Mouse (Mus musculus) cerebellum, adult 2 months (tissue): ENCODE measurements at regions not wholly inside any gene's neighbourhood (a gene's known extent, or its start where the extent isn't known, plus 50 kb on each side); places are given as distances from the start of the nearest gene placed in this dataset.
"Not testable (repeated sequence)": the region's sequence is repeated elsewhere in the genome, so short reads cannot be mapped to it uniquely, and the experiment has no call there.

ENCODE experiments used
- DNase-seq, 2 experiments: peaks; one replicate each; pipeline ENCODE4 v3.0.0; 2021
- H3K27ac ChIP-seq: fragments of 200-500 bp; 2 replicates; pipeline ENCODE4 v1.5.1; 2012; ENCODE audit warnings: low read length, control low read depth, inconsistent platforms; ENCODE audit not compliant: insufficient read depth
- H3K27me3 ChIP-seq: fragments of 200-500 bp; 2 replicates; pipeline ENCODE4 v1.6.1; 2012; ENCODE audit warnings: inconsistent platforms, mild to moderate bottlenecking, low read length, moderate library complexity; ENCODE audit not compliant: control insufficient read depth, insufficient read depth
- H3K4me1 ChIP-seq: fragments of 200-500 bp; 2 replicates; pipeline ENCODE4 v1.6.1; 2011; ENCODE audit warnings: low read length; ENCODE audit not compliant: control insufficient read depth, insufficient read depth
- H3K4me3 ChIP-seq: fragments of 200-500 bp; replicated peaks from 2 replicates; pipeline ENCODE3; 2011; ENCODE audit warnings: mild to moderate bottlenecking, low read depth, low read length, control low read depth; ENCODE audit not compliant: insufficient read depth
- CTCF ChIP-seq: fragments of 200-500 bp; IDR thresholded peaks from 2 replicates; pipeline ENCODE4 v1.5.1; 2011; ENCODE audit warnings: low read depth, mild to moderate bottlenecking, control low read depth, low read length, moderate library complexity, borderline replicate concordance; ENCODE audit not compliant: insufficient read depth
- POLR2A ChIP-seq: fragments of 200-500 bp; IDR thresholded peaks from 2 replicates; pipeline ENCODE4 v1.6.1; 2011; ENCODE audit warnings: low read length, control low read depth, borderline replicate concordance; ENCODE audit not compliant: insufficient read depth
- WGBS: fragments of 180-500 bp; shearing (Covaris S2); methylation state at CpG from one replicate; pipeline ENCODE4 v1.1.7; 2018; 5-methylcytosine and 5-hydroxymethylcytosine counted together

DNA sequence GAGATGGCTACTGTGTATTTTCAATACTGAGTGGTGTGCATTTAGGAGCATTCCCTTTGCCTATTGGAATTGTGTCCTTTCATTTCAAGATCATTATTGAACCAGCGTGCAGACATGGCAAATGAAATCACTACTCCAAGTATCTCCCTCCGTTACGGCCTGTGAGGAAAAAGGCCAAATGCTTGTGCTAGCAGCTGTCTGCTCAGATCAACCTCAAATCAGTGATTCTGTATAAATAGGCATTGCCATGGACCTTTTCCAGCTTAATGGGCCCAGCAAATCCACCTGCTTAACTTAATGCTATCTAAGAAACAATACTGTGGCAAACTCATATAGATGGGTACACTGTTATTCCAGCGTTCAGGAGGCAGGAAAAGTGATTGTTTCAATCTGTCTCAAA lies 265.6 kb upstream of the Oprm1 start:
- no peak overlapping the region for H3K27ac ChIP-seq
- 12% methylated on average over 4 of the region's 4 CpGs for WGBS

DNA sequence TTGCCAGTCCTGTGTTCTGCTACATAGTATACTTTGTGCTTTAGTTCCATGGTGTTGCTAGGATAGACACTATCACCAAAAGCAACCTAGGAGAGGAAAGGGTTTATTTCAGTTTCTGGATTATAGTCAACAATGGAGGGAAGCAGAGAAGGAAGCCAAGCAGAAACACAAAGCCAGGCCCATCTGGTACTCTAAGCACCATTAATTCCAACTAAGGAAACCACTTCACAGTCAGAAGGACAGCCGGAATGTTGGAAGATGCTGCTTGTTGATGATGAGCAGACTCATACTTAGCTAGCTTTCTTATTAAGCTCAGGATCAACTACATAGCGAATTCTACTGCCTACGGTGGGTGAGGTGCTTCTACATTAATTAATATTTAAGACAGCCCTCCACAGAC lies 263.2 kb upstream of the Oprm1 start:
- Histone ChIP-seq H3K27me3 (no peaks in the 10 kb centered on the region), H3K4me3 (no peak overlapping the region), H3K4me1 (peaks cover 7% of the 10 kb centered on the region; the same call in 1 of the 2 replicates), H3K27ac (no peak overlapping the region)
- WGBS = 42% methylated on average over 3 of the region's 3 CpGs
- TF ChIP-seq CTCF = no peak
- no peak for TF ChIP-seq POLR2A
- peak in 1 of 2 experiments; percentile 18 for DNase-seq

More for the DNA sequence above, 265.6 kb upstream of the Oprm1 start:
- H3K27me3 ChIP-seq = no peaks in the 10 kb centered on the region
- no peak overlapping the region for H3K4me3 ChIP-seq
- DNase-seq = peak; percentile 36 to 82
- no peak for TF ChIP-seq CTCF
- no peak for TF ChIP-seq POLR2A
- H3K4me1 ChIP-seq = peaks cover 7% of the 10 kb centered on the region; the same call in 1 of the 2 replicates

DNA sequence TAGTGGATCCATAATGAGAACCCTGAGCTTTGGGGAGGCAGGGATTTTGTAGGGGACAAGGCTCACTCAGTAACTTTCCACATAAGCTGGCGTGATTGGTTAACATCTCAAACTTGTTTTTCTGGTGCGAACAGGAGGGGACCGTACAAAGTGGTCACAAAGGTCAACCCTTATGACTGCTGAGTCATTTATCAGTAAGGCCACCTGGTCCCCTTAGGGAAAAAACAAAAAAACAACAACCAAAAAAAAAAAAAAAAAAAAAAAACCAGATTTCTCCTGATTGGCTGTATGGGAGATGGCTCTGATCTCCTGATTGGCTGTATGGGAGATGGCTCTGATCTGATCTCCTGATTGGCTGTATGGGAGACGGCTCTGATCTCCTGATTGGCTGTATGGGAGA lies 244.0 kb upstream of the Oprm1 start:
- DNase-seq = no peak
- no peak overlapping the region for H3K27ac ChIP-seq
- H3K27me3 ChIP-seq = no peaks in the 10 kb centered on the region
- no peaks in the 10 kb centered on the region for H3K4me1 ChIP-seq
- TF ChIP-seq CTCF (no peak), POLR2A (no peak)
- 93% methylated on average over 4 of the region's 4 CpGs for WGBS
- H3K4me3 ChIP-seq = no peak overlapping the region

DNA sequence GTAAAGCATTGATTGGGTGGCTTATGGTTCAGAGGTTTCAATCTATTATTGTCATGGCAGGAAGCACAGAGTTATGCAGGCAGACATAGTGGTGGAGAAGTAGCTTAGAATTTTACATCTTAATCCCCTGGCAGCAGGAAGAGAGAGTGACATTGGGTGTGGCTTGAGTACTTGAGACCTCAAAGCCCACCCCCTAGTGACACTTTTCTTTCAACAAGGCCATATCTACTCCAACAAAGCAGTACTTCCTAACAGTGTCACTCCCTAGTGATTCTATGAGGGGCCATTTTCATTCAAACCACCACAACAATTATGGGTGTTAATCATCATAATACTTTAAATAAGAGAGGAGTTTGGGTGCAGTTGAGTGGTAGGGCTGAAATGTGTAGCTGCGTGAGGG lies 195.8 kb upstream of the Oprm1 start:
- WGBS = 97% methylated on average over 1 of the region's 1 CpGs
- no peak overlapping the region for H3K4me3 ChIP-seq
- TF ChIP-seq CTCF (no peak), POLR2A (no peak)
- no peaks in the 10 kb centered on the region for H3K4me1 ChIP-seq
- no peaks in the 10 kb centered on the region for H3K27me3 ChIP-seq
- no peak overlapping the region for H3K27ac ChIP-seq
- DNase-seq = no peak

DNA sequence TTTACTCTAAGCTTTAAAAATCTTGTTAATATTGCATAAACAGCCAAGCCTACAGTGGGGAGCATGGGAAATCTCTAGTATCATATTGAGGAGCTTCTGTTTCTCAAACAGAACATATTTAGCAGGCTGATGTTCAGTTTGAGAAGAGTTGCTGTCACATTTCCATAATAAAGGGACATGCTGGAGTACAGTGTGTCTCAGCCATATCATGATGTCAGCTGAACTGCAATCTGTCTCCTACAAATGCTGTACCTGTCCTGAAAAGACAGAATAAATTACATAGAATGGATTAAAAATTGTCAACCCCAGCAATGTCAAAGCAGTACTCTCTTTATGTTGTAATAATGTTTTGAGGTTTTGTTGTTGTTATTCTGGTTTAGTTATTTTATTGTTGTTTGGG lies 179.7 kb upstream of the Oprm1 start:
- Histone ChIP-seq H3K4me1 (no peaks in the 10 kb centered on the region), H3K27ac (no peak overlapping the region), H3K27me3 (no peaks in the 10 kb centered on the region), H3K4me3 (no peak overlapping the region)
- TF ChIP-seq CTCF (no peak), POLR2A (no peak)
- no peak for DNase-seq

DNA sequence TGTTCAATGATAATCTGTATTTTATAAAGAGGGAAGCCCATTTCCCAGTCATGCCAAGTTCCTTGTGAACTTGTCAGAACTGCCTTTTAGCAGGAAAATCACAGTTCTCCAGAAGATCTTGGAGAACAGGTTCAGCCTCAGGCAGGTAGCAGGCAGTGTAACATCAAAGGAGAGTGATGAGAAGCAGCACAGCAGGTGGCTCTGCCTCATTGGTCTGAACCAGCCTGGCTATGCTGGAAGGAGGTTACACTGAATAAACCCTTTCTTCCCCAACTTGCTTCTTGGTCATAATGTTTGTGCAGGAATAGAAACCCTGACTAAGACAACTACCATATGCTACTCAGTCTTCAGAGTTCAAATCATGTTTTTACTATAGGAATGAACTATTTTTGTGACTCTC lies 172.5 kb upstream of the Oprm1 start:
- H3K27me3 ChIP-seq, H3K27ac ChIP-seq, DNase-seq, H3K4me1 ChIP-seq, H3K4me3 ChIP-seq: not testable (repeated sequence)

DNA sequence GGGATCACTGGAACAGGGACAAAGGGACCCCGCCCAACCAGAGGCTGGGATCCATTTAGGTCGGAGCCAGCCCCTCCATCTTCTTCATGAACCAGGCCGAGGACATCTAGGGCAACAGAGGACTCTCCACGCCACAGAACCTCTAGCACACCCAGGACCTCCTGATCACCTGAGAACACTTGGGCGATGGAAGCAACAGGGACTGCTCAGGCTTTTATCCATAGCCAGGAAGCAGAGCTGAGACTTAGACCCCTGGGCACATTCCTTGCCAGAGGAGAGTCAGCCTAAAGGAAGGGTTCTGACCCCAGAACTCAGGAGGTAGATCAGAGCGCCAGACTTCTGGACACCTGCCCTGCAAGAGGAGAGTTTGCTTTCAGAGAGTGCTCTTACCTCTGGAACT lies 168.1 kb upstream of the Oprm1 start:
- H3K4me1 ChIP-seq = no peaks in the 10 kb centered on the region
- no peak for DNase-seq
- H3K27me3 ChIP-seq = no peaks in the 10 kb centered on the region
- H3K27ac ChIP-seq = no peak overlapping the region
- TF ChIP-seq POLR2A (no peak), CTCF (no peak)
- WGBS = 94% methylated on average over 6 of the region's 6 CpGs
- no peak overlapping the region for H3K4me3 ChIP-seq

DNA sequence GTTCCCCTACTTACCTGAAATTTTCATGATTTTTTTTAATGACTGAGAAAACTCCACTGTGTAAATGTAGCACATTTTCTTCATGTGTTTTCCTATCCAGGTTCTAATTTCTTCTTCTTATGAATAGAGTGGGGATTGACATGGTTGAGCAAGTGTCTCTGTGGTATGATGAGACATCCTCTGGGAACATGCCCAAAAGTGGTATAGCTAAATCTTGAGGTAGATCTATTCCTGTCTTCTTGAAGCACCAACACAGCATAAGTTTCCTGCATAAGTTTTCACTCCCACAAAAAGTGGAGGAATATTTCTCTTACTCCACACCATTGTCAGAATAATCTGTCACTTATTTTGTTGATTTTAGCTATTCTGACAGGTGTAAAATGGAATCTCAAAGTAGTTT lies 161.1 kb upstream of the Oprm1 start:
- DNase-seq = no peak
- Histone ChIP-seq H3K27me3 (no peaks in the 10 kb centered on the region), H3K4me3 (no peak overlapping the region), H3K27ac (no peak overlapping the region), H3K4me1 (no peaks in the 10 kb centered on the region)
- TF ChIP-seq CTCF (no peak), POLR2A (no peak)

DNA sequence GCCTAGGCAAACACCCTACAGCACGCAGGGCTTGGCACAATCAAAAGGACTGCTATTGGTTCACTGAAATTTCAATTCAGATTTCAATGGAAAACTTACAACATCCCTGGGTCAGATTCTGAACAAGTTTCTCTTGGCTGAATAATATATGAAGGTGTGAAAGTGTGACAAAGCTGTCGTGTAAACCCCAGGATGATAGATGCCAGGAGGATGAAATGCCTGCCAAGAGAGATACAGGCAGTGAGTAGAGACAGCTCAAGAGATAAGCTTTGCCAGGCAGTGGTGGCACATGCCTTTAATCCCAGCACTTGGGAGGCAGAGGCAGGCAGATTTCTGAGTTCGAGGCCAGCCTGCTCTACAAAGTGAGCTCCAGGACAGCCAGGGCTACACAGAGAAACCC lies 159.7 kb upstream of the Oprm1 start:
- WGBS = 64% methylated on average over 3 of the region's 3 CpGs
- H3K27me3 ChIP-seq, H3K4me1 ChIP-seq, H3K4me3 ChIP-seq, DNase-seq, H3K27ac ChIP-seq: not testable (repeated sequence)
